Mouse (Mus musculus): ENCODE measurements around the gene Kcnh7.
A peak's percentile ranks its signal among the peaks of the same experiment; 100 is the strongest.
"Not testable (repeated sequence)": the region's sequence is repeated elsewhere in the genome, so short reads cannot be mapped to it uniquely, and the experiment has no call there.

Kcnh7 gene

DNA sequence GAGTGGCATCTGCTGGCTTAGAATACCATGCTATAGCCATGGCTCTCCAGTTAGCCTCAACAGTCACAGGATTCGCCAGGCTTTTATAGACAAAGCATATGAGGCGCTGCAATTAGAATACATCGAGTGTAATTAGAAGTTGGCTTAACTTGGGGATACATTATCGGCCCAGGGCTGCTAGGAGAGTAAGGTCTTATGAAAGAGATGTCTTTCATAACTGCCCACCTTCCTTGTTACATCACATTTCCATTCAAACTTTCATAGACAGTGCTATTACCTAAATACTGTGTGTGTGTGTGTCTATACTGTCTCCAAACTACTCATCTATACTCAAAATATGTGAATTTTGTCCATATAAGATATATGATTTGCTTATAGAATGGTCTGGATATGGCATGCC, 468.8 kb downstream of the Kcnh7 start:
- DNase-seq = no peak

DNA sequence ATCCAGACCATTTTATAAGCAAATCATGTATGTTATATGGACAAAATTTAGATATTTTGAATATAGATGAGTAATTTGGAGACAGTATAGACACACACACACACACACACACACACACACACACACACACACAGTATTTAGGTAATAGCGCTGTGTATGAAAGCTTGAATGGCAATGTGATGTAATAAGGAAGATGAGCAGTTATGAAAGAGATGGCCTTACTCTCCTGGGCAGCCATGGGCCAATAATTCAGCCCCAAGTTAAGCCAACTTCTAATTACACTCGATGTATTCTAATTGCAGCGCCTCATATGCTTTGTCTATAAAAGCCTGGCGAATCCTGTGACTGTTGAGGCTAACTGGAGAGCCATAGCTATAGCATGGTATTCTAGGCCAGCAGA, 469.7 kb downstream of the Kcnh7 start:
- not testable (repeated sequence) for DNase-seq

DNA sequence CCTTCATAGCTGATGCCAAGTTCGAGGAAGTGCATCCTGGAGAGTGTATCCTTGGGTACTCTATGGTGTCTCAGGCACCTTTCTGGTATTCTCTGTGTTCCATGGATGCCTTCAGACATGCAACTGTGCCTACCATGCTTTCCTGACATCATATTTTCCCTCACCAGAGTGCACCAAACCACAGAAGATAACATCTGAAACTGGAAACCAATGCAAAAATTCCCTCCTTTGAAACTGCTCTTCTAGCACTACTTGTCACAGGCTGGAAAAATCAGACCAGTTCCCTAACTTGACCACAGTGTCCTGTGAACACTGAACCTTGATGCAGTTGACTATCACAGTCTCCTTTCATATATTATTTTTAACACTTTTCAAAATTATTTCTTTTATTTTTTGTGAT, 474.5 kb downstream of the Kcnh7 start:
- no peak for DNase-seq

- DNase-seq = no peak
These were observed 477.8 kb downstream of the Kcnh7 start for GRCm38 (mm10) chr2:62706313-62706712.

- no peak for DNase-seq
These were observed 498.2 kb downstream of the Kcnh7 start for GRCm38 (mm10) chr2:62685934-62686333.

DNA sequence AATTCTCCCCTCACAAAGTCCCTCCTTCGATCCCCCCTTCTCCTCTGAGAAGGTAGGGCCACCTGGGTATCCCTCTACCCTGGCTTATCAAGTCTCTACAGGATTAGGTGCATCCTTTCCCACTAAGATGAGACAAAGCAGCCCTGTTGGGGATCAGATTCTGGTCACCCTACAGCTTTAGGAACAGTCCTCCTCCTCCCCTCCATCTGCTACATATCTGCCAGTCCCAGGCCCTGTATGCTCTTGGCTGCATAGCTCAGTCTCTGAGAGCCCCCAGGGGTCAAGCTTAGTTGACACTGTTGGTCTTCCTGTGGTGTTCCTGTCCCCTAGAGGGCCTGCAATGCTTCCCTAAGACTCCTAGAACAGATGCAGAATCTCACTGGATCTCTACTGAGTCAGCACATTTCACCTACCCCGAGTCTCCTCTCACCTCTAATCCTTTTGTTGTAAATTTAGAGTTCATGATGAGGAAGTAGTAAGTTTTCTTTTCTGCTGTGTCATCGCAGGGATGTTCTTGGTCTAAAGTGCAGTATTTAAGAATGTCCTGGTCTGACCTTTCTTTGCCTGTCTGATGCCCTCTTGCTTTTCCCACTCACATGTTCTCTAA, 499.0 kb downstream of the Kcnh7 start:
- DNase-seq = no peak

DNA sequence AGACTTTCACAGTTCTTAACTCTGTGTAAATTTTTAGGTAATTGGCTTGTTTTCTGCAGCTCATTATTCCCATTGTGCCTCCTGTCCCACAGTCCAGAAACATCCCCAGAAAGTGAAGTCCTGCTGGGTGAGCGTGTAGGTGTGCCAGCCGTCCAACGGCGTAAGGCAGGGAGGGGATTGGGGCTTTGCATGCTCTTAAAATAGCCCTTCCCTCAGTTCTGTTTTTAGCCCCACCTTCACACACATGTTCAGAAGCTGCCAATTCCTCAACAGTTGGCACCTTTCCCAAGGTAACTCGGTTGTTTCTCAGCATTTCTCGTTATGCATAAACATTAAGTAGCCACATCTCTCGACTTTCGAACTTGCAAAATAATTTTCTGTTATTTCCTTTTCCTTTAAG, 502.4 kb downstream of the Kcnh7 start:
- DNase-seq = peak; percentile 1

GRCm38 (mm10) chr2:62672788-62673187, 511.3 kb downstream of the Kcnh7 start:
- DNase-seq = no peak

- no peak for DNase-seq
These were observed 513.3 kb downstream of the Kcnh7 start for GRCm38 (mm10) chr2:62670767-62671166.

- DNase-seq = no peak
These were observed 513.8 kb downstream of the Kcnh7 start for GRCm38 (mm10) chr2:62670301-62670700.

- no peak for DNase-seq
These were observed 514.2 kb downstream of the Kcnh7 start for GRCm38 (mm10) chr2:62669848-62670247.

GRCm38 (mm10) chr2:62665536-62665935, 518.6 kb downstream of the Kcnh7 start:
- DNase-seq = no peak

DNA sequence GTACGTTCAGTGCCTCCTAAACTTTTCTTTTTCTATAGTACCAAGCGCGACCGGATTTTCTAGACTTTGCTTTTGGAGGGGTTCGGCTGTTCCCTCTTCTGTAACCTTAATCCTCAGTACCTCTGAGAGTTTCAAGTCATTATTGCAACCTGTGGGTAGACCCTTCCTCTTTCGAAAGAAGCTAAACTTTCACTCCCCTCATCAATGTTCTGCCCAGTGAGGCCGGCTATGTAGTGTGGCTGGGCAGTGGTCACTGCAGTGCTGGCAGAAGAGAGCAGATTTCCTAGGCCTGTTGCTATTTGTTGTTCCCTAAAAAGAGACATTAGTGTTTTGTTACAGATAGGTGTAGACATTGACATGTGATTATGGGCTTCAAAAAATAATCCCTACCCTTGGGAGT, 519.2 kb downstream of the Kcnh7 start:
- DNase-seq = no peak

DNA sequence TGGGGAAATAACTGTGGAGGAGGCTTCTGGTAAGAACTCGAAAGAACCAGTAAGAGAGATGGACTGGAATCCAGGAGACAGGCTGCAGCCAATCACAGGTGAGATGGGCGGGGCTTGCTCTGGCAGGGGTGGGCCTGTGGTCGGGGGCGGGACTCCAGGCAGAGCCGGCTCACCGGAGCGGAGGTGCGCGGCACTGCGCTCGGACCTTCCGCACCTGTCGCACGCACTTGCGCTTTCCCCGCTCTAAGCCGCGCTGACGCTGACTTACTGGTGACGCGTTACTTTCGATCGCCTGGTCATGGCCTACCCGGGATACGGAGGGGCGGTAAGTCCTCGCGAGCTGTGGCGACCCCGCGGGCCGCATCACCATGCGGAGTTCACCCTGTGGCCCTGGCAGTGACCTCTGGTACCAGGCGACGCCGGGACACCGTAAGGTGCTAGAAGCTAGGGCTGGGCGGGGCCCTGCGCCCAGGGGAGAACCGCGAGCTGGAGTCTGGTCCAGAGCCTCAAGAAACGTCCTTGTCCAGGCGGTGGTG, 519.9 kb downstream of the Kcnh7 start, which contains the start of gene Gca:
TSS of gene Gca (plus strand) at position 151 of the 536 bp plus-strand sequence.
- peak; percentile 45 for DNase-seq

DNA sequence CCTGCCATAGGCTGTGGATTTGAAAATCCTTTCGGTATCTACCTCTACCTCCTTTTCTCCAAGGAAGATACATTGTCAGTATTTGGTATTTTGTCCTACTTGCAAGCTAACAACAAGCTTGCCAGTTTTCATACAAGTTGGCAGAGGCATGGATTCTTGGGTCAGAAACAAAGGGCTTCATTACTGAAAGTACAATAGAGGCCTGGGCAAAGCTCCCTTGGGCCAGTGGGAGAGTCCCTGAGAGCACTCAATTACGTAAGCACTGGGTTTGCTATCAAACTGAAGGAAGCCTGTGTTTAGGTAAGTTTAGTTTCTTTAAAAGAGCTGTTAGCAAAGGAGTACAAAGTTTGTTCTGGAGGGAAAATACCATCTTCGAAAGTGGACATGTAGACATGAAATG, 521.5 kb downstream of the Kcnh7 start:
- DNase-seq = peak; percentile 2

GRCm38 (mm10) chr2:62660565-62660964, 523.5 kb downstream of the Kcnh7 start:
- no peak for DNase-seq

GRCm38 (mm10) chr2:62656072-62656471, 528.0 kb downstream of the Kcnh7 start:
- DNase-seq = no peak

DNA sequence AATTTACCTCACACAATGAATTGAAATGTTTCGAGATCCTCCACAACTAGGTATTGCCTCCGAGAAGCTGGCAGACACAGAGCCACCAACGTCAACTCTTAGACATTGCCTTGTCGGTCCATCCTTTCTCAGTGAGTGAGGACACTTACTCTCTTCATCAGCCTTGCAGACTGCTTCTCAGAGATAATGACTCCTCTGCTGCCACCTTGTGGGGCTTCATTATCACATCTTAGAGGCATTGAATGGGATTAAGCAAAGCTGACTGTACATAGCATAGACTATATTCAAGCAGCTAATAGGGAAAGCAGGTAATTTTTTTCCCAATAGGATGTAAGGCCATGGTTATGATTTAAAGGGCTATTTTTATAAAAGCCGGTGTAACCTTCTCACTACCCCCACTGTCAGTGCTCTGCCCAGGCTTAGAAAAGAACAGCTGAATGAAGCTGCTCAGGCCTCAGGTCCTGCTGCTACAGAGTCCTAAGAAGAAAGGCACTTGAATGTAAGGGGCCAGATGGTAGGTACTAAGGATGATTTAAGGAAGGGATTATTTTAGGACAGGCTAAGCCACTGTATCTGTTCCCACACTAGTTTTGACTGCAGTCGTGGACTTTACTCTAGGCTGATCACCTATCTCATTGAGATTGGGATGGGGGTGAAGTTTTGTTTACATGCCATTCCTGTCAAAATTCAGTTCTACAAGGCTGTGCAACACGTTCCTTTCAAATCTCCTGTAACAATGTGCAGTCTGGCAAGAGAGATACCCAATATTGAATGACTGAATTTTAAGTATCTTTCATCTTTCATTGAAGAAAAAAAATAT, 529.4 kb downstream of the Kcnh7 start:
- peak; percentile 9 for DNase-seq

DNA sequence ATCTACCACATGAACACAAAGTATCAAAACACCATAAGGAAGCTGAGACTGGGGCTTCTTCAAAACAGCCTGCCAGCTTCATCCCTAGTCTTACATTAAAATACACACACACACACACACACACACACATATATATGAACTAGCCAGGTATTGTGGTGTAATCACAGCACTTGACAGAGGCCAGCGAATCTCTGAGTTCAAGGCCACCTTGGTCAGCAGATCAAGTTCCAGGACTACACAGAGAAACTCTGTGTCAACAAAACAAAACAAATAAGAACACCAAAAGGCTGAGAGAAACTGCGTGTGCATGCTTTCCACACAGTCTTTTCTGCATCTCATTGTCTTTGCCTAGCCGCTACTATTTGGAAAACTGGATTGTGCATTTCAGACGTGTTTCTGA, 531.6 kb downstream of the Kcnh7 start:
- no peak for DNase-seq

GRCm38 (mm10) chr2:62651890-62652289, 532.2 kb downstream of the Kcnh7 start:
- no peak for DNase-seq

- no peak for DNase-seq
These were observed 537.3 kb downstream of the Kcnh7 start for GRCm38 (mm10) chr2:62646671-62647289.

DNA sequence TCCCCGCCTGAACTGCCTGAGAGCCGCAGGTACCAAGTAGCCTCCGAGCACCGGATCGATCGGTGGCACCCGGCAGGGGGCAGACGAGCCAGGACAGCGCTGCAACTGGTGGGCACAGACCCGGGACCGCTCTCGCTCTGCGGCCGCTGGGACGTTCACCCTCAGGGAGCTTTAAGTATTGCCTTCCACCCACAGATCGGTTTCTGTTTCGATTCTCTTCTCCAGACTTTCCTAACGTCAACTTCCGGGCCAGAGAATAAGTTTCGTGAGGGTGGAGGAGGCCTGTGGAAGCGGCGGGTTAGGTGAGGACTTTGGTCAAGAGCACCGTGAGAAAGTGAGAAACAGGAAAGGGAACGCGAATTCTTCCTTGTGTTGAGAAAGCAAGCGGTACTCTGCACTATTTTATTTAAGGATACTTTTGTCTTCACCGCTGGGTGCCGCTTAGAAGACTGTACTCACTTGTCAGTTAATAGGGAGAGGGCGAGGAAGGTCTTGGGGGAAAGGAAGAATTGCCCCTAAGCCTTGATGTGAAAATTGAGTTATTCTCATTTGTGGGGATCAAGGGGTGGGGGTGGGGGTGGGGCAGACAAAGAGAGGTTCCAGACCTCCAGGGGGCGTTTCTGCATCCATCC, 538.0 kb downstream of the Kcnh7 start, which contains the start of gene Ifih1:
TSS of gene Ifih1 (minus strand) at position 242 of the 632 bp plus-strand sequence.
- DNase-seq = peak; percentile 6

- DNase-seq = no peak
These were observed 538.6 kb downstream of the Kcnh7 start for GRCm38 (mm10) chr2:62645475-62645874.
